Mouse (Mus musculus) cerebellum, adult (tissue): ENCODE measurements around the gene Zfp354b.

Source experiments
- ATAC-seq: cut with Nextera tagmentation; 2 replicates; pipeline ENCODE4 v1.9.2; 2017; ENCODE audit warnings: mild to moderate bottlenecking, moderate library complexity, mixed read lengths; ENCODE audit not compliant: insufficient number of reproducible peaks, low FRiP score, low TSS enrichment

The Zfp354b gene

DNA sequence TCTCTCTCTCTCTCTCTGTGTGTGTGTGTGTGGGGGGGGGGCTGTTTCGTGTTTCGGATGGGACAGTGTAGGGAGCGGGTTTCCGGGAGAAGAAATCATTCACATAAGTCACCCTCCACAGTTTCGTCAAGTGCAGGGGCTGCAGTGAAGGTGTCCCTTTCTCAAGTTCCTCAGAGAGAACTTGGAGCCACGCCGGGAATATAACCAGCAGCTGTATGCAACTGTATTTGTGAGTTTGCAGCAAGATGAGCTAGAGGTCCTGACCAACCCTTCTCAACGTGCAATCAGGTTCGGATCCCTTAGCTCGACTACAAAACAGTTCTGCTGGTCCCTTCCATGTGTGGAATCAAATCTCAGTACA lies 44.5 kb downstream of the Zfp354b start:
- no peak for ATAC-seq

DNA sequence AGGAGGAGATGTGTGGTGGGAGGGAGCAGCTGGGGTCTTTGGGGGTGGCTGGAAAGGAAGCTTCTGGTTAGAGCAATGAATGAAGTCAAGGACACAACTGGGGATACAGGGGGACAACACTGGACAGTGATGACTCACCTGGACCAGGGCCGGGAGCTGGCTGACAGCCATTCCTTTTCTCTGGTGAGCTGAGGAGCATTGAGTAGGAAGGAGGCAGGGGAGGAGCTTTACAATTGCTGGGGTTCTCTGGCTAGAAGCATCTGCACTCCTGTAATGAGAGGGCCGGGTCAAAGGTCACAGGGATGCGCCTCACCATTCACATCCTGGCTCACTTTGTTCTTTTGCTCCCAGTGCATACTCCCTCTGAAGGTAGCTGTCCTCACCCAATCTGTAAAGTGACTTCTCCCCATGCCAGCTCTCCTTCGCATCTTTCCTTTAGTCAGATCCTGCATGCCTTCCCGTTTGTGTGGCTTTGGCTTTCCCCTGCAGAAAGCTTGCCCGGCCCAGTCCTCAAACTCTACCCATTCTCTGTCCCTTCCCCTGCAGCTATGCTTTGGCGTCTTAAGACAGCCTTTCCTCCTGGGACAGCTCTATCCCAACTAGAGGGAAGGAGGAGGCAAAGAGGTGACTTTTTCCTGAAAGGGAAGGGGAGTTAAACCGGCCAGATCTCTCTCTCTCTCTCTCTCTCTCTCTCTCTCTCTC lies 45.1 kb downstream of the Zfp354b start:
- no peak for ATAC-seq

DNA sequence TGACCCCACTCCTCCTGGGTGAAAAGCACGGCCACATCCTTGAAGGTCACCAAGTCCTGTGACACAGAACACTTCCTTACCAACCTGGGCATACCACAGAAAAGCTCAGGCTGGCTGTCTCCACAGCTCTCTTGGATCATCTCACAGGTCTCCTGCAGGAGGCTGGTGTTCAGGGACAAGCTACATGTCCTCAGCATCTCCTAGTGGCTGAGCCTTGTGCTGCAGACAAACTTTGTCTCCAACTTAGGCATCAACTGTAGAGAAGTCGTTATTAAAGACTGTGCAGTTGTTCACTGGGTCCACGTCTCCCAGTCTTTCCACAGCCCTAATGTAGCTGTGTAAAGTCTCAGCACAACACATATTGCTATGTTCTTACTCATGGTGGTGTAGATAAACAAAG lies 47.7 kb downstream of the Zfp354b start:
- no peak for ATAC-seq

DNA sequence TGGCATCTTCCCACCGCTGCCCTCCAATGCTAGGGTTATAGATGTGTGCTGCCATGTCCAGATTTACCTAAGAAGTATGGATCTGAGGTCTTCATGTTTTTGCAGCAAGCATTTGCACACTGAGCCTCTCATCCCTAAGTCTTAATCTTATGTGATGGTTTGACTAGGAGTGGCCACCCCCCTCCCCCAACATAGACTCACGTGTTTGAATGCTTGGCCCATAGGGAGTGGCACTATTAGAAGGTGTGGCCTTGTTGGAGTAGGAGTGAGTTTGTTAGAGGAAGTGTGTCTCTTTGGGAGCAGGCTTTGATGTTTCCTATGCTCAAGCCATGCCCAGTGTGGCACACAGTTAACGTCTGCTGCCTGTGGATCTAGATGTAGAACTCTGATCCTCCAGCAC lies 52.8 kb downstream of the Zfp354b start:
- ATAC-seq: no peak
